Mouse (Mus musculus) lung, embryonic 15.5 days (tissue): ENCODE measurements around the gene Gm6525. TPM values are rescaled to one million over a fixed set of nuclear protein-coding genes. Genes with fewer than 3 reads are reported as not detected.

Experiments used
- ATAC-seq: fragments of 200-750 bp; cut with Nextera tagmentation; 2 replicates; pipeline ENCODE4 v1.8.0; 2017; ENCODE audit warnings: moderate number of reproducible peaks, borderline replicate concordance; ENCODE audit not compliant: low FRiP score, low TSS enrichment; ENCODE audit errors: extremely low read depth
- H3K27ac ChIP-seq: fragments of 300-500 bp; sonication (generic); 2 replicates; pipeline ENCODE4 v1.5.1; 2015; ENCODE audit warnings: moderate library complexity, mild to moderate bottlenecking, inconsistent platforms
- H3K27me3 ChIP-seq: fragments of 300-500 bp; sonication (generic); 2 replicates; pipeline ENCODE4 v1.6.1; 2015; ENCODE audit warnings: inconsistent platforms
- H3K36me3 ChIP-seq: fragments of 300-500 bp; sonication (generic); 2 replicates; pipeline ENCODE4 v1.6.1; 2015; ENCODE audit warnings: inconsistent platforms
- H3K4me1 ChIP-seq: fragments of 300-500 bp; sonication (generic); 2 replicates; pipeline ENCODE4 v1.6.1; 2015; ENCODE audit warnings: inconsistent platforms
- H3K4me2 ChIP-seq: fragments of 300-500 bp; sonication (generic); 2 replicates; pipeline ENCODE4 v1.6.1; 2015; ENCODE audit warnings: inconsistent platforms, mild to moderate bottlenecking, moderate library complexity
- H3K4me3 ChIP-seq: fragments of 300-500 bp; sonication (generic); 2 replicates; pipeline ENCODE4 v1.5.1; 2015; ENCODE audit warnings: mild to moderate bottlenecking, inconsistent platforms
- H3K9ac ChIP-seq: fragments of 300-500 bp; sonication (generic); 2 replicates; pipeline ENCODE4 v1.6.1; 2015; ENCODE audit warnings: inconsistent platforms
- H3K9me3 ChIP-seq: fragments of 300-500 bp; sonication (generic); 2 replicates; pipeline ENCODE4 v1.6.1; 2016; ENCODE audit warnings: inconsistent platforms
- WGBS: fragments of 180-500 bp; shearing (Covaris S2); methylation state at CpG from one replicate; pipeline ENCODE4 v1.1.7; 2015; 5-methylcytosine and 5-hydroxymethylcytosine counted together
- polyA plus RNA-seq: library from polyadenylated mRNA; unstranded; fragments of >200 nt; fragmentation: Nextera tagmentation; extraction: Ambion mirVana; gene quantifications from 2 replicates; pipeline ENCODE4 v1.2.1, GENCODE M21; 2015

Gene Gm6525
- polyA plus RNA-seq, 1 experiment from 2014 or later, result 0.67 TPM

GRCm38 (mm10) chr3:84200559-84201420, 26.9 kb downstream of the Gm6525 start:
- no peak for ATAC-seq
- no peak overlapping the region for H3K9ac ChIP-seq
- no peaks in the 10 kb centered on the region for H3K36me3 ChIP-seq
- no peak overlapping the region for H3K4me3 ChIP-seq
- H3K27me3 ChIP-seq, result no peaks in the 10 kb centered on the region
- no peak overlapping the region for H3K4me2 ChIP-seq
- no peaks in the 10 kb centered on the region for H3K4me1 ChIP-seq
- no peaks in the 10 kb centered on the region for H3K9me3 ChIP-seq
- WGBS, result 71% methylated on average over 13 of the region's 13 CpGs
- no peak overlapping the region for H3K27ac ChIP-seq

- Histone ChIP-seq H3K4me1 (no peaks in the 10 kb centered on the region), H3K4me3 (no peak overlapping the region), H3K4me2 (no peak overlapping the region), H3K9ac (no peak overlapping the region), H3K27ac (no peak overlapping the region), H3K36me3 (no peaks in the 10 kb centered on the region), H3K27me3 (no peaks in the 10 kb centered on the region), H3K9me3 (no peaks in the 10 kb centered on the region)
- 81% methylated on average over 5 of the region's 5 CpGs for WGBS
- ATAC-seq, result no peak
Observed at GRCm38 (mm10) chr3:84204640-84205039, 30.7 kb downstream of the Gm6525 start.

- Histone ChIP-seq H3K4me3 (no peak overlapping the region), H3K36me3 (no peaks in the 10 kb centered on the region), H3K4me1 (no peaks in the 10 kb centered on the region), H3K27me3 (no peaks in the 10 kb centered on the region), H3K9me3 (no peaks in the 10 kb centered on the region), H3K4me2 (no peak overlapping the region), H3K27ac (no peak overlapping the region), H3K9ac (no peak overlapping the region)
- 82% methylated on average over 6 of the region's 6 CpGs for WGBS
- ATAC-seq, result no peak
Observed at GRCm38 (mm10) chr3:84205650-84206049, 31.7 kb downstream of the Gm6525 start.

- WGBS, result 70% methylated on average over 3 of the region's 3 CpGs
- Histone ChIP-seq H3K4me3 (no peak overlapping the region), H3K27ac (no peak overlapping the region), H3K36me3 (no peaks in the 10 kb centered on the region), H3K4me2 (no peak overlapping the region), H3K4me1 (no peaks in the 10 kb centered on the region), H3K9me3 (no peaks in the 10 kb centered on the region), H3K9ac (no peak overlapping the region), H3K27me3 (no peaks in the 10 kb centered on the region)
- no peak for ATAC-seq
Observed at GRCm38 (mm10) chr3:84206106-84206505, 32.2 kb downstream of the Gm6525 start.

GRCm38 (mm10) chr3:84207366-84207765, 33.5 kb downstream of the Gm6525 start:
- Histone ChIP-seq H3K9ac (no peak overlapping the region), H3K4me3 (no peak overlapping the region), H3K36me3 (no peaks in the 10 kb centered on the region), H3K9me3 (no peaks in the 10 kb centered on the region), H3K27me3 (no peaks in the 10 kb centered on the region), H3K4me1 (no peaks in the 10 kb centered on the region), H3K27ac (no peak overlapping the region), H3K4me2 (no peak overlapping the region)
- WGBS, result 54% methylated on average over 2 of the region's 2 CpGs
- no peak for ATAC-seq

- H3K36me3 ChIP-seq, result no peaks in the 10 kb centered on the region
- no peaks in the 10 kb centered on the region for H3K4me1 ChIP-seq
- no peak overlapping the region for H3K4me2 ChIP-seq
- no peak overlapping the region for H3K9ac ChIP-seq
- no peaks in the 10 kb centered on the region for H3K9me3 ChIP-seq
- 87% methylated on average over 7 of the region's 7 CpGs for whole genome bisulfite sequencing
- no peak overlapping the region for H3K4me3 ChIP-seq
- ATAC-seq, result no peak
- no peak overlapping the region for H3K27ac ChIP-seq
- H3K27me3 ChIP-seq, result no peaks in the 10 kb centered on the region
Observed at GRCm38 (mm10) chr3:84208475-84208874, 34.6 kb downstream of the Gm6525 start.

GRCm38 (mm10) chr3:84208917-84209513, 35.1 kb downstream of the Gm6525 start:
- Histone ChIP-seq H3K4me3 (no peak overlapping the region), H3K27me3 (no peaks in the 10 kb centered on the region), H3K4me2 (no peak overlapping the region), H3K9ac (no peak overlapping the region), H3K27ac (no peak overlapping the region), H3K9me3 (no peaks in the 10 kb centered on the region), H3K4me1 (no peaks in the 10 kb centered on the region), H3K36me3 (no peaks in the 10 kb centered on the region)
- 83% methylated on average over 7 of the region's 7 CpGs for WGBS
- no peak for ATAC-seq

GRCm38 (mm10) chr3:84211340-84211875, 37.5 kb downstream of the Gm6525 start:
- Histone ChIP-seq H3K27ac (no peak overlapping the region), H3K27me3 (no peaks in the 10 kb centered on the region), H3K9me3 (no peaks in the 10 kb centered on the region), H3K4me2 (no peak overlapping the region), H3K9ac (no peak overlapping the region), H3K36me3 (no peaks in the 10 kb centered on the region), H3K4me1 (no peaks in the 10 kb centered on the region), H3K4me3 (no peak overlapping the region)
- no peak for ATAC-seq
- 72% methylated on average over 7 of the region's 7 CpGs for WGBS

GRCm38 (mm10) chr3:84214501-84214900, 40.6 kb downstream of the Gm6525 start:
- Histone ChIP-seq H3K4me2 (no peak overlapping the region), H3K9ac (no peak overlapping the region), H3K27me3 (no peaks in the 10 kb centered on the region), H3K9me3 (no peaks in the 10 kb centered on the region), H3K4me3 (no peak overlapping the region), H3K4me1 (peaks cover 4% of the 10 kb centered on the region; the same call in 1 of the 2 replicates), H3K27ac (no peak overlapping the region), H3K36me3 (no peaks in the 10 kb centered on the region)
- no peak for ATAC-seq
- 76% methylated on average over 6 of the region's 6 CpGs for WGBS

GRCm38 (mm10) chr3:84215253-84215652, 41.3 kb downstream of the Gm6525 start:
- no peak for ATAC-seq
- no peak overlapping the region for H3K4me3 ChIP-seq
- WGBS, result 65% methylated on average over 9 of the region's 9 CpGs
- no peak overlapping the region for H3K4me2 ChIP-seq
- H3K9me3 ChIP-seq, result no peaks in the 10 kb centered on the region
- no peak overlapping the region for H3K27ac ChIP-seq
- peaks cover 11% of the 10 kb centered on the region; the same call in 1 of the 2 replicates for H3K4me1 ChIP-seq
- H3K9ac ChIP-seq, result no peak overlapping the region
- H3K27me3 ChIP-seq, result no peaks in the 10 kb centered on the region
- no peaks in the 10 kb centered on the region for H3K36me3 ChIP-seq

GRCm38 (mm10) chr3:84215743-84216360, 41.9 kb downstream of the Gm6525 start:
- Histone ChIP-seq H3K27me3 (no peaks in the 10 kb centered on the region), H3K4me3 (no peak overlapping the region), H3K4me1 (peaks cover 17% of the 10 kb centered on the region; the same call in 1 of the 2 replicates), H3K36me3 (no peaks in the 10 kb centered on the region), H3K9ac (no peak overlapping the region), H3K27ac (no peak overlapping the region), H3K4me2 (no peak overlapping the region), H3K9me3 (no peaks in the 10 kb centered on the region)
- ATAC-seq, result no peak
- WGBS, result 74% methylated on average over 15 of the region's 15 CpGs
